Mouse (Mus musculus) C2C12 (cell line): Measurements from ENCODE around the gene Bckdhb.

ENCODE experiments used
- CTCF ChIP-seq: IDR thresholded peaks from one replicate; pipeline ENCODE4 v1.5.1; 2011; ENCODE audit not compliant: control insufficient read depth, insufficient read depth, insufficient read length
- MYOG ChIP-seq: IDR thresholded peaks from one replicate; pipeline ENCODE4 v1.6.1; 2011; ENCODE audit not compliant: control insufficient read depth, insufficient read length; ENCODE audit errors: extremely low read depth
- USF1 ChIP-seq: IDR thresholded peaks from one replicate; pipeline ENCODE4 v1.6.1; 2011; ENCODE audit warnings: low read depth, mild to moderate bottlenecking, control low read depth, moderate library complexity

- TF ChIP-seq CTCF: no peak
- TF ChIP-seq MYOG: no peak
- TF ChIP-seq USF1: no peak
Observed at GRCm38 (mm10) chr9:84030691-84031290, 105.8 kb downstream of the Bckdhb start.
